Mouse (Mus musculus) CH12.LX (cell line): ENCODE measurements around the gene Ccr10.

Experiments used
- CTCF ChIP-seq, 2 experiments: IDR thresholded peaks in 1 of 2; conservative IDR thresholded peaks in 1 of 2; 2 replicates each; pipeline ENCODE4 v1.5.1; 2011 to 2012; ENCODE audit warnings: low read depth in 2 of 2, low read length in 2 of 2, improper control_type of control experiment in 1 of 2, inconsistent platforms in 1 of 2, mild to moderate bottlenecking in 1 of 2, moderate library complexity in 1 of 2
- EP300 ChIP-seq: IDR thresholded peaks from 2 replicates; pipeline ENCODE4 v1.6.1; 2011; ENCODE audit warnings: low read length, improper control_type of control experiment
- MAX ChIP-seq: IDR thresholded peaks from 2 replicates; pipeline ENCODE4 v1.6.1; 2011; ENCODE audit warnings: low read length, improper control_type of control experiment
- POLR2A ChIP-seq: IDR thresholded peaks from 2 replicates; pipeline ENCODE4 v1.6.1; 2011; ENCODE audit warnings: low read depth, mild to moderate bottlenecking, improper control_type of control experiment, low read length
- ZC3H11A ChIP-seq: IDR thresholded peaks from 2 replicates; pipeline ENCODE4 v1.6.1; 2012; ENCODE audit warnings: low read depth, mild to moderate bottlenecking, inconsistent platforms, low read length, improper control_type of control experiment
- ZKSCAN1 ChIP-seq: IDR thresholded peaks from 2 replicates; pipeline ENCODE4 v1.6.1; 2012; ENCODE audit warnings: low read depth, inconsistent platforms, low read length, improper control_type of control experiment, borderline replicate concordance
- ZNF384 ChIP-seq: IDR thresholded peaks from 2 replicates; pipeline ENCODE4 v1.6.1; 2012; ENCODE audit warnings: low read depth, low read length, improper control_type of control experiment, inconsistent platforms

GRCm38 (mm10) chr11:101216936-101217335 lies 41.7 kb upstream of the Ccr10 start:
- TF ChIP-seq CTCF (conservative IDR thresholded peaks at IDR 0.05 in 1 of 2, IDR thresholded peaks at IDR 0.05 in 1 of 2; ENCODE audit: low read depth in 2 of 2, low read length in 2 of 2) (no peak), EP300 (no peak), ZKSCAN1 (no peak), MAX (no peak), POLR2A (no peak), ZNF384 (no peak), ZC3H11A (no peak)
